Mouse (Mus musculus) gastrocnemius, postnatal 10 days (tissue): ENCODE measurements around the gene Arhgap42. TPM values are rescaled to one million over a fixed set of nuclear protein-coding genes. Genes with fewer than 3 reads are reported as not detected.
A peak's percentile ranks its signal among the peaks of the same experiment; 100 is the strongest.

ENCODE experiments used
- DNase-seq: peaks from one replicate; pipeline ENCODE4 v3.0.0; 2021; ENCODE audit warnings: mixed read lengths
- total RNA-seq, 2 experiments: library from RNA; stranded (reverse); gene quantifications; 2 replicates each; pipeline ENCODE4 v1.2.3; 2021

Gene Arhgap42
- total RNA-seq, 2 experiments from 2014 or later = 8.0 to 10.0 TPM

- no peak for DNase-seq
Measured at GRCm38 (mm10) chr9:9027445-9027844, 211.5 kb downstream of the Arhgap42 start.

- no peak for DNase-seq
Measured at GRCm38 (mm10) chr9:9015108-9015507, 223.8 kb downstream of the Arhgap42 start.

GRCm38 (mm10) chr9:9001170-9001569 lies 237.7 kb downstream of the Arhgap42 start:
- DNase-seq = no peak

GRCm38 (mm10) chr9:8996494-8996893 lies 242.4 kb downstream of the Arhgap42 start:
- DNase-seq = no peak

DNA sequence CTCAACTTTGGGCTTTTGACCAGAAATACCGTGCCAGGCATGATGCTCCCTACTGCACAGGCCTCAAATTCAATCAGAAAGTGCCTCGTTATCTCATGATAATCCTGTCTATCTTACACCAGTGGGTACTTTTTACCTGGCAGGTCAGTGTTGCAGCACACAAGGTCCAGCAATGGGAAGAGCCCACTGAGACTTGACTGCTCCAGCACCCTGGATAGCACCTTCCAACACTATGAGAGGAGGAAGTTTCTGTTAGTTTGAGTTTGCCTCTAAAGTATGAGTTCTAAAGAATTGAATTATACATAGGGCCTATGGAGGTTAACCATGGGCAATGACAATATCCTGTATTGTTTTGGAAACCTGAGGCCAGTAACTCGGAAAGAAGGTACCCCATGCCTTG lies 256.6 kb downstream of the Arhgap42 start:
- no peak for DNase-seq

DNA sequence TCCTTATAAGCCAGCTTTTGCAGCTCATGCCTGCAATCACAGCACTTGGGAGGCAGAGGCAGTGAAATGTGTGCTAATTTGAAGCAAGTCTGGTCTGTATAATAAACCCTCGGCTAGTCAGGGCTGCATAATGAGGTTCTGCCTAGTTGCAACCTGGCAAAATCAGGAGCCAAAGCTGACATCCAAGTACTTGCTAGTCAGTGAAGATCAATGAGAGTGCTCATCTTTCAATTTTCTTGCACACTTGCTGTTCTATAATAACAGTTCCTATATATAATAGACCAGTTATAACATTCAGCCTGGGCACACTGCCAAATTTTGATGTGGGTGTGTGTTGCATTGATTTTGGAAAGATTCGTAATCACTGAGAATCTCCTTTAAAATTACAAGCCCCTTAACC lies 261.1 kb downstream of the Arhgap42 start:
- no peak for DNase-seq

- DNase-seq = no peak
Measured at GRCm38 (mm10) chr9:8971491-8971890, 267.4 kb downstream of the Arhgap42 start, which contains the start of gene Gm16485. Gm16485 (plus strand) TSS chr9:8971791.

DNA sequence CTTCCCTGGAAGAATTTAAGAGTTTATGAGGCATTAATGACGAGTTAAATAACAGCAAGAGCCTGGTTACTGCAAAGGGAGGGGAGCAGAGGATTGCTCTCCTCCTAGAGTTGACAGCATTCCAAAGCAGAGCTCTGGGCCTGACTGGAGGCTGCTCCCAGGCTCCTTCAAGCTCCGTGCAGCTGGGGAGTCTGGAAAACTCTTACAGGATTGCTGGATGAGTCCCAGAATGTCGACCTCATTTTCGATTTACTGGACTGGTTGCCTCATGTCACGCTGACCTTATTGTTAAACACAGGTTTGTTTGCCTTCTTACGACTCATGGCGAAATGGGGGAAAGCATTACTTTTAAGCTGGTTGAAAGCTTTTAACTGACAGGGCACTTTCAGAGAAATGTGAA lies 268.7 kb downstream of the Arhgap42 start:
- DNase-seq = peak; percentile 32

GRCm38 (mm10) chr9:8964512-8965133 lies 274.3 kb downstream of the Arhgap42 start:
- no peak for DNase-seq

DNA sequence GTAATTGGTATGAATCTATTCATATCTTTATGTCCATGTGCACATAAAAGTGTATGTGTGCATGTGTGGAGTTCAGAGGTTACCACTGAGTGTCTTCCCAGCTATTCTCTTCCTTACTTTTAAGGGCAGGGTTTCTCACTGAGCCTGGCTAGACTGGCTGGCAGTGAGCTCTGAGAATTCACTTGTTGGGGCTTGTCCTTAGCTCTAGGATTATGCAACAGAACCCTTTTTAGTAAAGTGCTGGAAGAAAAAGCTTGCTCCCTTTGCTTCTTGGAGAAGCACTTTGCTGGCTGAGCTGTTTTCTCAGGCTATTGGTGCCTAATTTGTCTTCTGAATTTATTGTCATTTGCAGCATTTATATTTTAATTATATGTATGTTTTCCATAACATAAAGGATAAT lies 285.6 kb downstream of the Arhgap42 start:
- DNase-seq = no peak
